Mouse (Mus musculus) kidney, postnatal 4 days (tissue): ENCODE data around the gene Sms.

Source experiments
- DNase-seq, 2 experiments: peaks; one replicate each; pipeline ENCODE4 v3.0.0; 2021; ENCODE audit warnings: mixed read lengths in 2 of 2

Sms gene

DNA sequence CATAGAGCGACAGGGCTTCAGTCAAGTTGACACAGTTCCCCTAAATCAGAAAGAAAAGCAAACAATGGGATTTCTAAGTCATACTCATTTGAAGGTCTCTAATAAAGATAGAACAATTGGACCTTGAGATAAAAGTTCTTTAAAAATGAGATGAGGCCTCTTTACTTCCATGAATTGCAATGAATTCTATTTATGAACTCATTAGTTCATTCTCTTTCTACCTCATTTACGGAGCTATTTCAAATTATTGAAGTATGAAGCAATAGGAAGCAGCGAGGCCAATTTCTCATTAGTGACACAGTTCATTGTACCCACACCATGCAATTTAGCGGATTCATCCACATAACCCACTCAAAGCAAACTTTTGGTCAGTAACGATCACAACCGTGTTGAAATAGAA, 44.7 kb downstream of the Sms start:
- DNase-seq = no peak

DNA sequence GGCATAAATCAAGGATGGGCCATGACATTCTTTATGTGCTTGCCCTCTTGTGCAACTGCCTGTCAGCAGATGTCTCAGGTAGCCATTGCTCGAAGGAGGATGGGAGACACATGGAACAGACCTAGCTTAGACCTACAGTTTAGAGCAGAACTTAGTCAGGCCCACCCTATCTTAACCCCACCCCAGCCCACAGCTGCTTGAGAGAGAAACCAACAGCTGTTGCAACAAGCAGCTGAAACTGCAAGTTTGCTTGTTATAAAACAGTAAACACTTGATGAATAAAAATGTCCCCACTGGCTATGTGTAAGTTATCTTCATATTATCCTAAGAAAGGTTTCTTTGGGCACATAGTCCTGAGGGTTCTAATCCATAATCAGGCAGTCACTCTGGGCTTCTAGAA, 57.3 kb downstream of the Sms start:
- DNase-seq = no peak

DNA sequence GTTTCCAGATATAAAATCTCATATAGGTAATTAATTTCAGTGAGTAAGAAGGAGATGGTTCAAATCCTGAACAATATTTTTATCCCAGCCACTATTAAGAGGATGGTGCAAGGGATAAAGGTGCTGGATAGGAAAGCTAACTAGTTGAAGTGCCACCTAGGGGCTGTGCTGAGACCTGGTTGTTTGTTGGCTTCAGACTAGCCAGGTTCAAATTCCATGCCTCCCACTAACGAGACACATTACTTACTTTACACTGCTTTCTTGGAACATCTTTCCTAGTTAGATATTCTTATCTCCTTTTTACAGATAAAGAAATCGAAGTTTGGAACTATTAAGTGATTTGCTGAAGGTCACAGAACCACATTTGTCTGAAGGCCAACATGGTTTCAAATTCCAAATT, 72.6 kb downstream of the Sms start:
- DNase-seq = no peak

DNA sequence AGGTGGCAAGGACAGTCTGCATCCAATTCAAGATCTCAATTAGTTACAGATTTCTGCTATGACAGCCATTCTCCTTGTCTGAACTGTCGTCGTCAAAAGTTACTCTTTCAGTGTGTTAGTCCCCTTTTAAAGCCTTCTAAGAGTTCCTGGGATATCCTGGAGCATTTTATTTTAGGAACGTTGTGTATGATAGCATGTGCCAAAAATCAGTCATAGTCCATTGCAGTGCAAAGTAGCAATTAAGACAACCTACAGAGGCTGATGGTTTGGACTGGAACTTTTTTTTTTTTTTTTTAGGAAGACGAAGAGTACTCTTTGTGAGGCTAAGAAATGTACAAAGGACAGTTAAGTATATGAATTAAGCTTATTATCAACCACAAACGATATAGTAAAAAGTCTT, 76.9 kb downstream of the Sms start, which contains the start of gene Phex:
Gene Phex (minus strand): TSS at position 101 of the 400 bp plus-strand sequence.
- DNase-seq = no peak

DNA sequence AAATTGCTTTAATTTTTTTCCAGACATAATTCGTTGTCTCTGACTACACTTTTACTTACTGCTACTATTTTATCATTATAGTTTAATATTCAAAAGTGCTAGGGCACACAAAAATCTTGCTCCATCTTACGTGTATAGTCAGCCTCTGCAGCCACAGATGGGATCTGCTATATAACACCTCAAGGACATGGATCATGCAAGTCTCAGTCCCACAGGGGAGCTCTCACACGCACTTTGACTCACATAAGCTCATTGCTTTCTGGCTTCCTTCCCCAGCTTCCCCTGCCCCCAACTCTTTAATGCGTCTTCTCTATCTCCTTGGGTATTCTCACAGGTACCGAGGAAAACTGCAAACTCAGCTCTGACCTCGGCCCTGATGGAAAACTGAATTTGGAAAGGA, 87.2 kb downstream of the Sms start:
- DNase-seq = no peak
